Mouse (Mus musculus) intestine, embryonic 16.5 days (tissue): ENCODE data around the gene Cyp2c70. TPM values are rescaled to one million over a fixed set of nuclear protein-coding genes. Genes with fewer than 3 reads are reported as not detected.
"Not testable (repeated sequence)": the region's sequence is repeated elsewhere in the genome, so short reads cannot be mapped to it uniquely, and the experiment has no call there.

Experiments
- ATAC-seq: fragments of 200-750 bp; cut with Nextera tagmentation; 2 replicates; pipeline ENCODE4 v1.8.0; 2017; ENCODE audit warnings: moderate TSS enrichment, moderate library complexity
- H3K27ac ChIP-seq: fragments of 300-500 bp; sonication (generic); 2 replicates; pipeline ENCODE4 v1.5.1; 2014; ENCODE audit warnings: mild to moderate bottlenecking, low read length
- H3K27me3 ChIP-seq: fragments of 300-500 bp; sonication (generic); replicated peaks from 2 replicates; pipeline ENCODE4 v1.6.1; 2014; ENCODE audit warnings: low read length, control low read depth, mixed read lengths; ENCODE audit not compliant: control insufficient read depth, insufficient read depth
- H3K36me3 ChIP-seq: fragments of 300-500 bp; sonication (generic); 2 replicates; pipeline ENCODE4 v1.6.1; 2014; ENCODE audit warnings: low read length, control low read depth; ENCODE audit not compliant: control insufficient read depth, insufficient read depth
- H3K4me1 ChIP-seq: fragments of 300-500 bp; sonication (generic); 2 replicates; pipeline ENCODE4 v1.6.1; 2014; ENCODE audit warnings: low read length, control low read depth, mixed read lengths; ENCODE audit not compliant: control insufficient read depth, insufficient read depth
- H3K4me2 ChIP-seq: fragments of 300-500 bp; sonication (generic); 2 replicates; pipeline ENCODE4 v1.6.1; 2014; ENCODE audit warnings: low read depth, low read length, control low read depth
- H3K4me3 ChIP-seq: fragments of 300-500 bp; sonication (generic); 2 replicates; pipeline ENCODE4 v1.5.1; 2014; ENCODE audit warnings: mild to moderate bottlenecking, low read length
- H3K9ac ChIP-seq: fragments of 300-500 bp; sonication (generic); 2 replicates; pipeline ENCODE4 v1.6.1; 2014; ENCODE audit warnings: low read depth, low read length
- H3K9me3 ChIP-seq: fragments of 300-500 bp; sonication (generic); 2 replicates; pipeline ENCODE4 v1.6.1; 2016; ENCODE audit warnings: low read length, control low read depth; ENCODE audit not compliant: control insufficient read depth
- WGBS: fragments of 180-500 bp; shearing (Covaris S2); extraction: QIAGEN DNeasy Blood & Tissue Kit; methylation state at CpG from one replicate; pipeline ENCODE4 v1.1.7; 2014; 5-methylcytosine and 5-hydroxymethylcytosine counted together
- polyA plus RNA-seq: library from polyadenylated mRNA; unstranded; fragments of >200 nt; fragmentation: Nextera tagmentation; extraction: Ambion mirVana; gene quantifications from 2 replicates; pipeline ENCODE4 v1.2.1, GENCODE M21; 2015

The Cyp2c70 gene
- 6.9 and 7.8 TPM in 2 replicates for polyA plus RNA-seq

DNA sequence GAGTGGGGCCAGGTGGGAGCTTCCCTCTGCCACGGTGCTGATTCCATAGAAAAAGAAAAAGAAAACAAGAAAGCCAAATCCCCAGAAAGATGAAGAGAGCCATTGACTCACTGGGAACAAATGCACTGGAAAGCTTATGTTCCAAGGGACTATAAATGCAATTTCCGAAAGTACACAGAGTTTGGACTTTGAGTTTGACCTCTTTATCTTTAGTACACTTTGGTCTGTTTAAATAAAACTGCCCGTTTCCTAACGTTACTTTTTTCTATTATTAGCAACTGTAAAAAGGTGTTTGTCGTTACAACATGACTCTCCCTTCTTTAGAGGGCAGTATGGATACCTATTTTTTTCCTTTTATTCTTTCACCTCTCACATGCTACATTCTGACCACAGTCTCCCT, at the start of gene Cyp2c70:
Gene Cyp2c70, minus strand, starts transcription at position 174 of the 400 bp plus-strand sequence.
- 48% methylated on average over 5 of the region's 5 CpGs for WGBS
- H3K9me3 ChIP-seq: no peaks in the 10 kb centered on the region
- peak within 1 kb of the TSS; percentile 59; the same call in 1 of the 2 replicates for H3K27ac ChIP-seq
- H3K4me1 ChIP-seq: no peaks in the 10 kb centered on the region
- no peaks in the 10 kb centered on the region for H3K36me3 ChIP-seq
- H3K27me3 ChIP-seq: no peaks in the 10 kb centered on the region
- no peak within 1 kb of the TSS for H3K9ac ChIP-seq
- no peak within 1 kb of the TSS for H3K4me2 ChIP-seq
- peak; percentile 88 for ATAC-seq
- no peak within 1 kb of the TSS for H3K4me3 ChIP-seq

- 91% methylated on average over 2 of the region's 2 CpGs for WGBS
- H3K4me1 ChIP-seq: no peaks in the 10 kb centered on the region
- H3K9ac ChIP-seq: no peak overlapping the region
- peak overlapping the region; percentile 30; the same call in 1 of the 2 replicates for H3K27ac ChIP-seq
- H3K27me3 ChIP-seq: no peaks in the 10 kb centered on the region
- 0 out of 2 replicates have a peak, but pooled peaks cover 2% of the 10 kb centered on the region for H3K36me3 ChIP-seq
- no peak overlapping the region for H3K4me2 ChIP-seq
- no peaks in the 10 kb centered on the region for H3K9me3 ChIP-seq
- ATAC-seq: peak; percentile 78
- H3K4me3 ChIP-seq: no peak overlapping the region
Measured at GRCm38 (mm10) chr19:40232560-40232959, 45.4 kb upstream of the Cyp2c70 start.

DNA sequence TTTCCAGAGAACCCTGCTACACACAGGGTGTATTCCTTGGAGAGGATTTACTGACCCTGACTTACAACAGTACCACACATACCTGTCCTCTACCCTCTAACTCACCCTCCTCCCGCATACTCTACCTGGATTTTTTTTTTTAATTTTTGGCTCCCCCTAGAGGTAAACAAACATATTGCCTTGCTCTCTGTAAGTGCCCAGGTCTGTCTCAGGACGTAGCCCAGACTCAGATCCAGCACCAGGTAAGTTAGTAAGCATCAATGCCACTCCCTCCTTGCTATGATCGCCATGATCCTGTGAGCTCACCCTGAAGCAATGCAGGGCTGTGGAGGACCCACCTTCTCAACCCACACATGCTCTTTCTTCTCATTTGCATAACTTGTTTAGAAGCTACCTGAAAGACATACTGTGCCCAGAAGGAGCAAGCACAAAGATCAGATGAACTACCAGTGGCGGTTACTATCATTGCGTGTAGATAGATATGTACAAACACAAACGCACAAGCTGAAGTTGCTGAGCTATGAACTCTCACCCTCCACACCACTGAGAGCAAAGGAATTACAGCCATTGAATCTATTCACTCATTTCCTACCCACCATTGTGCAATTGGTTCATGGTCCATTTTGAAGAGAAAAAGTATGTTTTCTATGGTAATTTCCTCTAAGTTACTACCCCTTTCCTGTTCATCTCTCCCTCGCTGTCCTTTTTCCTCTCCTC, 44.9 kb upstream of the Cyp2c70 start:
- ATAC-seq: peak; percentile 62
- H3K27ac ChIP-seq: peak overlapping the region; percentile 30
- H3K36me3 ChIP-seq: 0 out of 2 replicates have a peak, but pooled peaks cover 2% of the 10 kb centered on the region
- H3K4me3 ChIP-seq: no peak overlapping the region
- H3K9ac ChIP-seq: no peak overlapping the region
- no peaks in the 10 kb centered on the region for H3K27me3 ChIP-seq
- H3K4me2 ChIP-seq: no peak overlapping the region
- no peaks in the 10 kb centered on the region for H3K9me3 ChIP-seq
- no peaks in the 10 kb centered on the region for H3K4me1 ChIP-seq
- WGBS: 70% methylated on average over 7 of the region's 7 CpGs

DNA sequence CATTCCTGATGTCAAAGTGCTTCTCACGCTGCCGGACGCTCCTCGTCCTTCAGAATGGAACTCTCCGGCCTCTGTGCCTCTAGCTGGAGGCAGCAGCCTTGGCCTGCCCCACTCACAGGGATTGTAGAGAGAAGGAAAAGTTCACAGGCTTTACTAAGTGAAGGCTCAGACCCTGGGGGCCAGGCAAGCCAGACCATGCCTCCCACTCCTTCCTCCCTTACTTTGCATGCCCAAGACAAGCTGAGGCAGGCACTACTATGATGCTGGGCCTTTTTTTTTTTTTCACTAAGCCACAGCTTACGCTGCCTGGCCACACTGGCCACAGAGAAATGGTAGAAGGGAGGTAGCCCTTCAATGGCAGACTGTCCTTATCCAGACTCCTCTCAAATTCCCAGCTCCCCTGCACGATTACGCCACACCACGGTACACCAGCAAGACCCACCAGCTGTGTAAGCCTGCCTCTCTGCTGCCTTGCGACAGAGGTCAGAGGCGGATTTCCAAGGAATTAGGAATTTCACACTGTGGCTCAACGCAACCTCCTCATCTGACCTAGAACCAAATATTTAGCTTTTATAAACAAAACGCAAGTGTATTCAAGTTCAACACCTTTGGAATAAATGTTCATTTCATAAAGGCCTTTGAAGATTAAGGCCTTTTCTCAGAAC, 44.1 kb upstream of the Cyp2c70 start:
- H3K27me3 ChIP-seq: no peaks in the 10 kb centered on the region
- no peak overlapping the region for H3K4me2 ChIP-seq
- 86% methylated on average over 13 of the region's 13 CpGs for whole genome bisulfite sequencing
- H3K27ac ChIP-seq: no peak overlapping the region
- no peaks in the 10 kb centered on the region for H3K9me3 ChIP-seq
- 0 out of 2 replicates have a peak, but pooled peaks cover 2% of the 10 kb centered on the region for H3K36me3 ChIP-seq
- H3K4me3 ChIP-seq: no peak overlapping the region
- ATAC-seq: no peak
- H3K4me1 ChIP-seq: no peaks in the 10 kb centered on the region
- no peak overlapping the region for H3K9ac ChIP-seq

- Histone ChIP-seq H3K4me3 (no peak overlapping the region), H3K4me2 (no peak overlapping the region)
- 85% methylated on average over 12 of the region's 12 CpGs for WGBS
Measured at GRCm38 (mm10) chr19:40226516-40227151, 39.5 kb upstream of the Cyp2c70 start.

GRCm38 (mm10) chr19:40225761-40226110, 38.6 kb upstream of the Cyp2c70 start:
- Histone ChIP-seq H3K27ac (no peak overlapping the region), H3K9ac (no peak overlapping the region), H3K27me3 (no peaks in the 10 kb centered on the region), H3K4me3 (no peak overlapping the region), H3K36me3 (peaks cover 5% of the 10 kb centered on the region; the same call in 1 of the 2 replicates), H3K4me1 (no peaks in the 10 kb centered on the region), H3K9me3 (no peaks in the 10 kb centered on the region), H3K4me2 (no peak overlapping the region)
- 67% methylated on average over 5 of the region's 5 CpGs for WGBS
- no peak; the same call in 1 of the 2 replicates for ATAC-seq

More at GRCm38 (mm10) chr19:40226516-40227151, 39.5 kb upstream of the Cyp2c70 start:
- H3K27ac ChIP-seq: no peak overlapping the region
- ATAC-seq: no peak
- no peaks in the 10 kb centered on the region for H3K27me3 ChIP-seq
- no peak overlapping the region for H3K9ac ChIP-seq
- no peaks in the 10 kb centered on the region for H3K4me1 ChIP-seq
- no peaks in the 10 kb centered on the region for H3K9me3 ChIP-seq
- 0 out of 2 replicates have a peak, but pooled peaks cover 2% of the 10 kb centered on the region for H3K36me3 ChIP-seq

- H3K27ac ChIP-seq: no peak overlapping the region
- H3K9ac ChIP-seq: no peak overlapping the region
- no peaks in the 10 kb centered on the region for H3K9me3 ChIP-seq
- no peaks in the 10 kb centered on the region for H3K4me1 ChIP-seq
- peaks cover 5% of the 10 kb centered on the region; the same call in 1 of the 2 replicates for H3K36me3 ChIP-seq
- peak; percentile 60 for ATAC-seq
- no peak overlapping the region for H3K4me2 ChIP-seq
- no peaks in the 10 kb centered on the region for H3K27me3 ChIP-seq
- no peak overlapping the region for H3K4me3 ChIP-seq
- 63% methylated on average over 5 of the region's 5 CpGs for WGBS
Measured at GRCm38 (mm10) chr19:40225102-40225760, 38.1 kb upstream of the Cyp2c70 start.

- WGBS: 85% methylated on average over 9 of the region's 9 CpGs
- not testable (repeated sequence) for H3K9me3 ChIP-seq, H3K9ac ChIP-seq, H3K4me3 ChIP-seq, H3K27ac ChIP-seq, ATAC-seq, H3K27me3 ChIP-seq, H3K4me1 ChIP-seq, H3K4me2 ChIP-seq, H3K36me3 ChIP-seq
Measured at GRCm38 (mm10) chr19:40222307-40222706, 35.2 kb upstream of the Cyp2c70 start.

GRCm38 (mm10) chr19:40220878-40221277, 33.7 kb upstream of the Cyp2c70 start:
- no peak for ATAC-seq
- H3K27ac ChIP-seq: no peak overlapping the region
- H3K4me1 ChIP-seq: no peaks in the 10 kb centered on the region
- H3K36me3 ChIP-seq: peaks cover 3% of the 10 kb centered on the region; the same call in 1 of the 2 replicates
- 66% methylated on average over 5 of the region's 5 CpGs for WGBS
- no peaks in the 10 kb centered on the region for H3K27me3 ChIP-seq
- H3K9ac ChIP-seq: no peak overlapping the region
- H3K4me3 ChIP-seq: no peak overlapping the region
- no peaks in the 10 kb centered on the region for H3K9me3 ChIP-seq
- H3K4me2 ChIP-seq: no peak overlapping the region
